Mouse (Mus musculus) left cerebral cortex, adult 2 months (tissue): ENCODE measurements at regions not wholly inside any gene's neighbourhood (a gene's known extent, or its start where the extent isn't known, plus 50 kb on each side); places are given as distances from the start of the nearest gene placed in this dataset.

ENCODE experiments used
- DNase-seq, 2 experiments: peaks; one replicate each; pipeline ENCODE4 v3.0.0; 2021 to 2022; ENCODE audit warnings: low spot score in 2 of 2, mixed read lengths in 1 of 2; ENCODE audit errors: extremely low spot score in 1 of 2
- H3K27ac ChIP-seq: fragments of 200-600 bp; 2 replicates; pipeline ENCODE4 v1.8.1; 2022
- H3K4me3 ChIP-seq: fragments of 200-600 bp; 2 replicates; pipeline ENCODE4 v1.8.1; 2022
- CTCF ChIP-seq: fragments of 200-600 bp; IDR thresholded peaks from 2 replicates; pipeline ENCODE4 v1.8.1; 2022; ENCODE audit warnings: antibody characterized with exemption, mild to moderate bottlenecking, moderate library complexity
- intact Hi-C: fragments of 180-260 bp; cut with DNase I; formaldehyde crosslinking; loops from one replicate; pipeline ENCODE4 v1.15.1; 2025

DNA sequence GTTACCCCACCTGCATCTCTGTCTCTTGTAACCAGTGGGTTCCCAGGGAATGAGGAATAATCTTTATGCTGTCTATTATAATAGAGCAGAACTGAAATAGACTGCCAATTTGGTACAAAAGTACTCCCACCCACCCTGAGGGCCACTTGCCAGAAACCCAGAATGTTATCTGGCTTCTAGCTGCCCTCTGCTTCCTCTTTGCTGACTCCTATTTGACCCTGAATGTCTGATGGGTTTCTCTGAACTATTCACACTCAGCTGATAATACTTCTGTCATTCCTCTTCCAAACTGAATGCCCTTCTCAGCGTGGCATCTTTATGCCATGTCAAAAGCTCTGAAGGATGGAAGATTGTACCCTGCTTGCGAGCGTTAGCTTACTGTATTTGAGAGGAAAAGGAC is 64.2 kb upstream of the Arsj start:
- no peak for TF ChIP-seq CTCF
- no peak for DNase-seq
- intact Hi-C loops, result no loop called here
- H3K27ac ChIP-seq, result no peak overlapping the region
- H3K4me3 ChIP-seq, result no peak overlapping the region

GRCm38 (mm10) chr3:126308303-126308702 is 55.2 kb upstream of the Arsj start:
- intact Hi-C loops, result no loop called here
- H3K4me3 ChIP-seq, result no peak overlapping the region
- H3K27ac ChIP-seq, result no peak overlapping the region
- no peak for TF ChIP-seq CTCF
- DNase-seq, result no peak
